Mouse (Mus musculus) bone marrow, adult 2 months (tissue): Measurements from ENCODE around the gene Atox1. TPM values are rescaled to one million over a fixed set of nuclear protein-coding genes. Genes with fewer than 3 reads are reported as not detected.

Experiments used
- H3K27ac ChIP-seq: fragments of 200-500 bp; 2 replicates; pipeline ENCODE4 v1.5.1; 2012; ENCODE audit warnings: low read depth, mild to moderate bottlenecking, control low read depth, inconsistent platforms, low read length; ENCODE audit not compliant: control insufficient read depth, poor library complexity, insufficient read depth
- H3K4me1 ChIP-seq: fragments of 200-500 bp; 2 replicates; pipeline ENCODE4 v1.6.1; 2011; ENCODE audit warnings: low read length; ENCODE audit not compliant: control insufficient read depth, insufficient read depth
- H3K4me3 ChIP-seq: fragments of 200-500 bp; replicated peaks from 2 replicates; pipeline ENCODE3; 2011; ENCODE audit warnings: mild to moderate bottlenecking, low read depth, low read length, control low read depth; ENCODE audit not compliant: control insufficient read depth
- CTCF ChIP-seq: fragments of 200-500 bp; IDR thresholded peaks from 2 replicates; pipeline ENCODE4 v1.5.1; 2011; ENCODE audit warnings: low read length, control low read depth; ENCODE audit not compliant: control insufficient read depth, insufficient read depth
- POLR2A ChIP-seq: fragments of 200-500 bp; IDR thresholded peaks from 2 replicates; pipeline ENCODE4 v1.6.1; 2011; ENCODE audit warnings: low read depth, mild to moderate bottlenecking, control low read depth, low read length, borderline replicate concordance; ENCODE audit not compliant: control insufficient read depth
- WGBS: fragments of 180-500 bp; shearing (Covaris S2); methylation state at CpG from one replicate; pipeline ENCODE4 v1.1.7; 2018; 5-methylcytosine and 5-hydroxymethylcytosine counted together
- polyA plus RNA-seq: library from polyadenylated mRNA; stranded (reverse); fragments of >200 nt; gene quantifications from 2 replicates; pipeline ENCODE4 v1.2.4, GENCODE M21; 2011; ENCODE audit warnings: low replicate concordance; ENCODE audit not compliant: missing spikeins, insufficient read depth, insufficient read length

Atox1 gene
- polyA plus RNA-seq, 1 experiment = 128 TPM

DNA sequence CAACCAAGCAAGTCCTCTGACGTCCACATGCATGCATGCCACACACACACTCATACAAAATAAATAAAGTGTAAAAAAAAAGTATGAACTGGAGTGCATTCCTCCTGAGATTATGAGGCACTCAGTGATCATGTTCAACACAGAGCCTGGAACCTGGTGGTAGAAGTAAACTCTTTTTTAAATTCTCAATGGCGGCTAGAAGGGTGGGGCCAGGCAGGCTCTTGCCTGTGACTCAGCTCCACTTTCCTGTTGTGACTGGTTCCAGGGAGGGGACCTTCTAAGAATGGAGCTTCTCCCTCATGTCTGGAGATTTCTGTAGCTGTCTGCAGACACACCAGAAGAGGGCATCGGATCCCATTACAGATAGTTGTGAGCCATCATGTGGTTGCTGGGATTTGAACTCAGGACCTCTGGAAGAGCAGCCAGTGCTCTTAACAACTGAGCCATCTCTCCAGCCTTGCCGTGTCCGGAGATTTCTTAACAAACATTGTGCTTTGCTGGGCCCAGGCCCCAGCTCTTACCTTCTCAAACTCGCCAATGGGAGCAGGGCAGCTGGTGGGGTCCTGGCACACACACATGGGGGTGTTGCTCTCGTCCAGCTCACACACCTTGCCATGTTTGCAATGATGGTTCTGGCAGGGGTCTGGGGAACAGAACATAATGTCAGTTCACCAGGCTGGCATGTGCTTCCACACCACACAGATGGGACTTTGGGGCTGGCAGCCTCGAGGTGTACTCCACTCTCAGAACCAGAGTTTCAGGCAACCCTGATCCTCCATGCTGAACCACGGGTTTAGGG lies 56.2 kb downstream of the Atox1 start:
- TF ChIP-seq POLR2A (no peak), CTCF (no peak)
- no peak overlapping the region for H3K4me3 ChIP-seq
- H3K27ac ChIP-seq = no peak overlapping the region
- no peaks in the 10 kb centered on the region; the same call in 1 of the 2 replicates for H3K4me1 ChIP-seq
- 72% methylated on average over 9 of the region's 9 CpGs for WGBS

DNA sequence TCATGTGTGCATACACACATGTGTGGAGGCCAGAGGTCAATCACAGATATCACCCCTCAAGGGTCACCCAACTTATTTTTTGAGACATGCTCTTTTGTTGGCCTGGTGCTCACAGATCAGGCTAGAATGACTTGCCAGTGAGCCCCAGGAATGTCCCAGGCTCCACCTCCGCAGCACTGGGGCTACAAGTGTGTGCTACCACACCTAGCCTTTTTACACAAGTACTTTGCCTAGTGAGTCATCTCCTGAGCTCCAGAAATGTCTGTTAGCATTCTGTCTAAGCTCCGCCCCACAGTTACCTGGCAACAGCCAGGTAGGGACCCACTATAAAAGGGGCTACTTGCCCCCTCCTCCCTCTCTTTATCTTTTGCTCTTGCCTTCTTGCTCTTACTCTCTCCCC lies 60.2 kb downstream of the Atox1 start:
- 79% methylated on average over 2 of the region's 2 CpGs for WGBS
- Histone ChIP-seq H3K27ac (no peak overlapping the region), H3K4me1 (no peaks in the 10 kb centered on the region; the same call in 1 of the 2 replicates), H3K4me3 (no peak overlapping the region)
- no peak for TF ChIP-seq POLR2A
- TF ChIP-seq CTCF = no peak

DNA sequence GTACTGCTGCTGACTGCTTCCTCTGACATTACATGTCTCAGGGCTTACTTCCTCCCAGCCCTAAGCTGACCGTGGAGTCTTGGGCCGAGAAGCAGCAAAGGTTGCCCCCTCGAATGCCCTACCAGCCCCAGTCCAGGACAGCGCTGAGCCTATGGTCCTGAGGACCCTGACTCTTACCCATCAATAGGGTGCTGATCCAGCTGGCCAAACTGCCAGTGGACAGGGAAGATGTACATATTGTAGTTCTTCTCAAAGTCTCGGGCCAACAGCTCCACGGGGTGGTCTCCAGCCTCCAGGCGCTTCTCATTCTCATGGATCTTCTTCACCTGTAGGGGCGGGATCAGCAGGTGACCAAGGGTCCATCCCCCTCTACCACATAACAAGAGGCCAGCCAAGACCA lies 62.7 kb downstream of the Atox1 start:
- TF ChIP-seq CTCF (no peak), POLR2A (no peak)
- no peak overlapping the region for H3K4me3 ChIP-seq
- 69% methylated on average over 8 of the region's 8 CpGs for WGBS
- no peaks in the 10 kb centered on the region; the same call in 1 of the 2 replicates for H3K4me1 ChIP-seq
- H3K27ac ChIP-seq = no peak overlapping the region

DNA sequence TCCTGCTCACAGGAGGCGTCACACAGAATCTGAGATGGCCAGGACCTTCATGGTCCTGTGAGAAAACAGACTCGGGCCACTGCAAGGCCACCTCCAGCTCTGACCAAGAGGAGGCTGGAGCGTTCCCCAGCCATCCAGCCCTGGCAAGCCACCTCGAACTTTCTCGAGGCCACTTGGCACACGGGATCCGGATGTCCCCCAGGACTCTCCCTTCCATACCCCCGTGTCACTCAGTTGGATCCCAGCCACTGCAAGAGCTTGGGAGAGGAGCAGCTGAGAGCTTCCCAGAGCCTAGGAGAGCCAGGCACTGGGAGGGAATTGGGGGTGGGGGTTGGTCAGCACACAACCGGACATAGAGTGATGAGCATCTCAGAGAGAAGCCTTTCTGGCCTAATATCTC lies 63.6 kb downstream of the Atox1 start:
- Histone ChIP-seq H3K27ac (peak overlapping the region; percentile 19; the same call in 1 of the 2 replicates), H3K4me1 (no peaks in the 10 kb centered on the region), H3K4me3 (no peak overlapping the region)
- TF ChIP-seq CTCF = no peak
- TF ChIP-seq POLR2A = no peak
- 76% methylated on average over 9 of the region's 9 CpGs for WGBS

DNA sequence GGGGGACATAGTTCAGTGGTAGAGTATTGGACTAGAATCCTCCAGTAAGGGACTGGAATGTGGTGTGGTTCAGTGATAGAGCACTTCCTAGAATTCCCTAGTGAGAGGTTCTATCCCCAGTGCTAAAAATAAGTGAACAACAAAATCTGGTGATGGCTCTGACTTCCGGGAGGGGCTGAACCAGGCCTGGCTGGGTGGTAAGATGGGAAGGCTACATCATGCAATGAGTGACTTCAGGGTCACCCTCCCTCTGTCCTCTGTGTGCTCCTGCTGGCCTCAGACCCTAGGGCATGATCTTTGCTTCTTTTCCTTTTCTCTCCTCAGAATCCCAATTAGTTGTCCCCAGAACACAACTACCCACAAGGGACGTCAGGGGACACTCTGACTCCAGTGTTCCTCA lies 64.0 kb downstream of the Atox1 start:
- no peaks in the 10 kb centered on the region for H3K4me1 ChIP-seq
- H3K27ac ChIP-seq = no peak overlapping the region; the same call in 1 of the 2 replicates
- no peak for TF ChIP-seq CTCF
- WGBS = 81% methylated on average over 2 of the region's 2 CpGs
- H3K4me3 ChIP-seq = no peak overlapping the region

Other genes starting within 250 kb of the Atox1 start
- not detected in 2 replicates for gene Fat2, start 124.7 kb downstream of the Atox1 start, polyA plus RNA-seq
- 79.8 and 90.9 TPM in 2 replicates for gene Sparc, start 38.1 kb downstream of the Atox1 start, polyA plus RNA-seq
- 29.5 and 38.1 TPM in 2 replicates for gene G3bp1, start 8.4 kb upstream of the Atox1 start, polyA plus RNA-seq
- not detected in 2 replicates for gene Glra1, start 147.0 kb upstream of the Atox1 start, polyA plus RNA-seq